Mouse (Mus musculus) monocyte, adult 5-6 weeks (primary cell): Measurements from ENCODE around the gene Vps29. TPM values are rescaled to one million over a fixed set of nuclear protein-coding genes. Genes with fewer than 3 reads are reported as not detected.

Experiments
- total RNA-seq: library from RNA; stranded (forward); fragments of 200-1000, 200-491, 200-594 nt; gene quantifications from 3 replicates; pipeline ENCODE4 v1.2.3, GENCODE M21; 2017

Vps29 gene
- total RNA-seq, 1 experiment from 2014 or later = 67.5 TPM

Other genes starting within 250 kb of the Vps29 start
- gene Ccdc63, start 213.5 kb upstream of the Vps29 start, total RNA-seq = 0.48 TPM in 1 of 3 replicates, not detected in the others
- gene Ppp1cc, start 196.1 kb upstream of the Vps29 start, total RNA-seq = 150 to 191 TPM (median 177 TPM) in 3 replicates
- gene Hvcn1, start 147.6 kb upstream of the Vps29 start, total RNA-seq = 25.7 to 39.4 TPM (median 30.3 TPM) in 3 replicates
- 1.1 to 4.4 TPM (median 2.0 TPM) in 3 replicates for gene Tctn1, start 89.9 kb upstream of the Vps29 start, total RNA-seq
- gene Pptc7, start 70.0 kb upstream of the Vps29 start, total RNA-seq = 33.3 to 37.2 TPM (median 36.9 TPM) in 3 replicates
- gene Rad9b, start 136 bp upstream of the Vps29 start, total RNA-seq = 3.9 to 8.9 TPM (median 7.4 TPM) in 3 replicates
- 42.8 to 46.5 TPM (median 45.0 TPM) in 3 replicates for gene Gpn3, start 17.5 kb downstream of the Vps29 start, total RNA-seq
- 2.2 to 7.9 TPM (median 5.5 TPM) in 3 replicates for gene Fam216a, start 18.0 kb downstream of the Vps29 start, total RNA-seq
- 945 to 1,364 TPM (median 1,320 TPM) in 3 replicates for gene Arpc3, start 37.5 kb downstream of the Vps29 start, total RNA-seq
- gene Anapc7, start 67.3 kb downstream of the Vps29 start, total RNA-seq = 14.2 to 35.4 TPM (median 20.5 TPM) in 3 replicates
- gene Atp2a2, start 147.9 kb downstream of the Vps29 start, total RNA-seq = 84.0 to 111 TPM (median 86.3 TPM) in 3 replicates